Mouse (Mus musculus) adrenal gland, adult (tissue): ENCODE data around the gene Ncam1.

Experiments used
- DNase-seq, 2 experiments: peaks; one replicate each; pipeline ENCODE4 v3.0.0; 2022 to 2023; ENCODE audit warnings: low spot score in 1 of 2; ENCODE audit not compliant: inconsistent age in 2 of 2

Ncam1 gene

DNA sequence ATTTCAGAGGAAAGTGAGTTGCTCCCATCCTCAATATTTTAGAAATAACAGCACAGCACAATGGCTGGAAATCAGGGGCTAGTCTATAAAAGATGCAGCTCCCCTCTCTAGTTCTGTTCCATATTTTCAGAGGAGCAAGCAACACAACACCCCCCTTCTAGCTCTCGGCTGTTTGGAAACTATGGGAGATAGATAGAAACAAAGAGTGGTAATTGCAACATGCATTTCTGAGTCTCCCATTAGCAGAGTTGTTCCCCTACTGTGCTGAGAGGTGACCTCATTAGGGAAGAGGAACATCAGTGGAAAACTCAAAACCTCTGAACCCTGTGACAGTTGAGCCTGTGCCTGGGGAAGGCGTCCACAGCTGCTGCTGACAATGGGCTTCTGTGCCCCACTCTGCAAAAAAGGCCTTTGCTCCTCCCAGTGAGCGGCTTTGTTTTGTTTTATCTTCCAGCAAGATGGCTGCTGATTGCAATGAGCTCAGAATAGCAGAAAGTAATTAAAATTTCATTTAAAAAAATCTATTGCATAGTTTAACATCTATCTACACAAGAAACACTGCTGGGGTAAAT lies 174.7 kb downstream of the Ncam1 start:
- DNase-seq: no peak

DNA sequence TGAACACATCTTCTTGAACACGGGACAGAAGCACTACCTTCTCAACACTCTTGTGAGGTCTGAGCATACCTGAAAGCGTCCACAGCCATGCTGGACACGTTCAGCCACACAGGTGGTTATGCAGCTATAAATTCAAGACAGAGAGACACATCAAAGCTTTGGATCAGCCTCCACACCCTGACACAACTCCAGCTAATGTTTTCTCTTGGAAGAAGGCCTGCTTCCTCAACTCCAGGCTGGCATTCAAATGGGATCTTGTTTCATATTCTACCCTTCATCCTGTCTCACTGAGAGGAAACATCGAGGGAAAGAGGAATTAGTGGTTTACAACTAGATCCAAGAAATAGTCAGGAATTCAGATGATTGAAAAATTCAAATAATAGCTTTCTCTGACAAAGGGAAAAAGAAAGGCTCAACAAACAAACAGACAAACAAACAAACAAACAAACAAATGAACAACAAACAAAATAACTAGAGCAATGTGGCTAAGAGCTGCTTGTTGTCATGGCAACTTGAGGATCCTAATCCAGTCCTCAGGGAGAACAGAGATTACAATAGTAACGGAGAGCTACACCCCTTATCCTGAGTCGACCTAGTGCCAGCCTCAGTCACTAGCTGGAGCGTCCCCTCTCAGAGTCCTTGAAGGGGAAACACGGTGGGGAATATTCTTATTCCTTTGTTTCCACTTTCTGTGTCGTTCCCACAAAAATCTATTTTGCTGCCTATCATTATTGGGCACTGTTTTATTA lies 175.6 kb downstream of the Ncam1 start:
- no peak for DNase-seq

DNA sequence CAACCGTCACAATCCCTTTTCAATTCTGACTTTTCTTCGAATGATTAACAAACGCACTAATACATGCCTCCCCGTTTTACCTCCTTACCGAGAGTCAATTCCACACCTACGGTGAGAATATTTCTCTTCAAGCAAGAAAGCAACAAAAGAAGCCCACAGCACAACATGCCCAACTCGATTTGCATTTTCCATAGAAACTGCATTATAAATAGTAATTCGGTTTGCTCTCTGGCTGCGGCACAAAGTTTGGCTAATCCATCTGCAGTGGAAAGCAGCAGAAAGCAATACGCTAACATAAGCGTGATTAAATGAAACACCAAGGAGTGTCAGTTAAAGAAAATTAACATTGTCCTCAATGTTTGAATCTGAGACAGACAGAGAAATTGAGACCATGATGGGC lies 177.0 kb downstream of the Ncam1 start:
- no peak for DNase-seq

DNA sequence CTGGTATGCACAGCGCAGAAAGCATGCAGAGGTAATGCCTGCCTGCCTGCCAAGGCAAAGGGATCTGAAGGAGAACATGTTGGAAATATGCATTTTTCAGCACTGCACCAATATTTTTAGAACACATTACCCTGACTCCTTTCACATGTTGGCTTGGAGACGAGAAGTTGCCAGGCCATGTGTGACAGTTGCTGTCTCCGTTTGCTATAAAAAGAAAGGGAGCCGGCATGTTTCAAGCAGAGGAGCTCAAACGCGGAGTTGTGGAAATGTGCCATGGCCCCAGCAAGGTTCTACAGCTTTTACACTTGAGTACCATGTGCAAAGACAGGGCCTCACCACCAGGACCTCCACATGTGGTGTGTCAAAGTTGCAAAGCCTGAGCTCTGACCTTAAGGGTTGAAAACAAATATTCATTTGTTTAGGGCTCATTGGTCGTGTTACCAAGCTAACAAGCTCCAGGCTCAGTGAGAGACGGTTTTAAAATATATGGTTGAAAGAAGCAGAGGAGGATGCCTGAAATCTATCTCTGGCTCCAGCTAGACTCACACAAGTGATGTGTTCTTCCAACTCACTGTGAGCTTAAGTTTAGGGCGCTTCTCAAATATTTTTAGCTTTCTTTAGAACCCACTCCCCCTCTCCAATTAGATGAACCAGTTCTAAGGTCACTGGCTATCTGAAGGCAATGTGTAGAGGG lies 179.9 kb downstream of the Ncam1 start:
- no peak for DNase-seq

DNA sequence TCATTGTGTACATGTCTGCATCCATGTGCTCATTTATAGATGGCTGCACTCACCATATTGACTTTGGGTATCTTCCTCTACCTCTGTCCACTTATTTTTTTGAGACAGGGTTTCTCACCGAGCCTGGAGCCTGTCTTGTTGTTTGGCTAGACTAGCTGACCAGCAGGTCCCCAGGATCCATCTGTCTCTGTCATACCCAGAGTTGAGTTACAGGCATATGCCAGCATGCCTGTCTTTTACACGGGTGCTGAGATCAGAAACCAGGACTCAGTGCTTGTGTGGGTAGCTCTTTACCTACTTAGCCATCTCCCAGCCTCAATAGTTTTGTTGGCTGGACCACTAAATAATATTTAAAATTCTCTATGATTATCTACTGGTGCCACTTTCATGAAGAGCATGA lies 180.5 kb downstream of the Ncam1 start:
- no peak for DNase-seq

DNA sequence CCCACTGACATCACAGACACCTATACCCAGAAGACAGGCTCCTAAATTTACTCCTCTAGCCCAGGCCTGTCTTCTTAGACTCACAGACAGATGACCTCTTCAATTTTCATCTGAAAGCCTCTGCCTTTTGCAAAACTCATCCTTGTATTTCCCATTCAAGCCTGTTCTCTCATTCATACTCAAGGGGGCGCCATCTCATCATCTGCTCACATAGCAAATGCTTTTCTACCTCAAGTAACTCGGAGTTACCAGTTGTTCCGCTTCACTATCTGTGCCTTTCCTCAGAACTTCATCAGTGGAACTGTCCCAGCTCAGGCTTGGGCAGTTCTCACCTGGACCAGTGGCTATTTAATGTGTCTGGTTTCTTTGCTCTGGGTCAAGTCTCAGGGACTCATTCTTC lies 181.5 kb downstream of the Ncam1 start:
- DNase-seq: peak; percentile 42 to 85

DNA sequence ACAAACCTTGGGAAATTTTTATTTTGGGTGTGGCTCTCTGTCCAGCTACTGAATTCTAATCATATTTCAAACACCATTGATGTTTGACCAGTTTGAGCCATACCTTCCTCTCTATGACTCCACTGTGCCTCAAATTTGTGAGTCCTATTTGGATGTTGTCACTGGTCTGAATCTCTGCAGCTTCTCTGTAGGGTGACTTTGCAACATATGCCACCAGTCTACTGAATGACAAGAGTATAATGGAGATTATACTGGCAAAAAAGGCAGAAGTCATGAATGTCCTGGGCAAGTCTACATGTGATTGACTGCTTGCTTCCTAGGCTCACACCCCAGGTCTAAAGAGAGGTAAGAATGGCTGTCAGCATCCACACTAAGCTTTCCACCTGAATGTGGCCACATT lies 186.3 kb downstream of the Ncam1 start:
- DNase-seq: no peak

DNA sequence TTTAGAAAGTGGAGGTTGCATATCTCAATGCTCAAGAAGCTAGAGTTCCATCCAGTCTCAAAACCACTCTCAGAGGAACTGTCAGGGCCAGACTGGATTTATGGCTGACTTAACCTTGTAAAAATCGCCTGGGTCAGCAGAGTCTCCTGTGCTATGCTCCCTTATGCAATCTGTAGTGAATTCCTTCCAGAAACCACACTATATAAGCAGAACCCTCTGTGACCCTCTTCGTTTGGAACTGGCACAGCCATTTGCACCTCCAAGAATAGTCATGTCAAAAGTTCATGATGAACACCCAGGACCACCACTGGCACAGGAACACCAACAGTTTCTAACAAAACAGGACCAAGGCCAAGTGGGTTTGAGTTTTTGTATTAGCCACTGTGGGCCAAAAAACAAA lies 190.5 kb downstream of the Ncam1 start:
- peak in 1 of 2 experiments; percentile 9 for DNase-seq

DNA sequence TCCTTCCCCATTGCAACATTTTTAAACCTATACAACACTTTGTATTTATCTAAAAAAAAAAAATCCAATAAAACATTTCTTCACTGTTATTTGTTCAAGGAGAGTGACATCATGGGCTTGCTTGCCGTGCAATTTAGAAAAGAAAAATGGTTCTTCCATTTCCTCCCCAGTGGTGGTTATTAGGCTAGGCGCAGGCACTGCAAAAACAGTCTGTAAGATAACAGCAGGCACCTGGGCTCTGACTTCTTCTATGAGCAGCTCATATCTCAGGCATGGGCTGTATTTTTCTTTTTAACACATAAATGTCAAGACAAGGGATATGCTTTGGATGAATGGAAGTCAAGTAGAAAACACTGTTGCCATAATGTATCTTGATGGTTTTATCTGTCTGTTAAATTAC lies 192.0 kb downstream of the Ncam1 start:
- no peak for DNase-seq

DNA sequence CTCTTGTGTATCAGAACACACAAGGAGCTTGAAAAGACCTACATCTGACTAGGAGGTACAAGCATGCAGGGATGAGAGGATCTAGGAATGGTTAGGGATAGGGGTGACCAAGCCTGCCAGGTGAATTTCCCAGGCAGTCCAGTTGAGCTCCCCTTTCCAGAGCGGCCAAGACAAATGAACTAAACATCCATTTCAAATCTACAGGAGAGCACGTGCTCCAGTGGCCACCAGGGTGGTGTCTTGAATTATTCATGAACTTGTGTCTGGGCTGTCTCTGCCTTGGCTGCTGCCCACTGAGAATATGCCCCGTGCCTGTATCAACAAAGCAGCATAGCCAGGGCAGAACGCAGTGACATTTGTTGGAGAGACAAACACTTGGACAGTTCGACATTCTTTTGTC lies 192.4 kb downstream of the Ncam1 start:
- no peak for DNase-seq

DNA sequence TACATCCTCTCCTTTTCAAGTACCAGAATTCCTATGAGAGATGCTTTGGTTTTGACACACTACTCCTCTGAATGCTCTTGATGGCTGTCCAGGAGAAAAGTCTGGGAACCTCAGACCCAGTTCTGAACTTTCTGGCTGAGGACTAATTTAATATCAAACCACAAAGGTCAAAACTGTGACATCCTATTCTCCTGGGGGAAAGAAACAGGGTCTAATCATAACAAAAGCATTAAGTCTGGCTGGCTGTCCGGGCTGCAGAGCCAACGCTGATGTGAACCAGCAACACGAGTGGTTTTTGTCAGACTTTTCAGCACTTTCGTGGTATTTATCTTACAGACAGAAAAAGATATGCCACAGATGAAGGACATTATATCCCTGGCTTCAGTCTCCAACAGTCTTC lies 192.9 kb downstream of the Ncam1 start:
- DNase-seq: peak in 1 of 2 experiments; percentile 29

DNA sequence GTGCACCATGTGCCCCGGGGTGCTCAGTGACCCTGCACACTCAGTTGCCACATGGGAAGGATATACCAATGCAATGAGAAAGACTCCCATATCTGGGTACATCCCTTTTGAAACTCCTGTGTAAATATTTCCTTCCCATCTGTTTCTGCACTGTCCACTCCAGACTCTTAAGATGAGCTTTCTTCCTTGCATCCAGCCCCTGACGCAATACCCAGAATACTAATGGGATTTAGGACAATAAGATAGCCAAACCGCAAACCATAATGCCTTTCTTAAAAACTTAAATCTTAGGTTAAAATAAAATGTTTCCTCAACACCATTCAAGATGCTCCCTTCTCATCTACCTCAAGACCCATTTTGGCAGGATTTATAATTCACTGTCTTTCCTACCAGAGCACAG lies 193.4 kb downstream of the Ncam1 start:
- DNase-seq: no peak

DNA sequence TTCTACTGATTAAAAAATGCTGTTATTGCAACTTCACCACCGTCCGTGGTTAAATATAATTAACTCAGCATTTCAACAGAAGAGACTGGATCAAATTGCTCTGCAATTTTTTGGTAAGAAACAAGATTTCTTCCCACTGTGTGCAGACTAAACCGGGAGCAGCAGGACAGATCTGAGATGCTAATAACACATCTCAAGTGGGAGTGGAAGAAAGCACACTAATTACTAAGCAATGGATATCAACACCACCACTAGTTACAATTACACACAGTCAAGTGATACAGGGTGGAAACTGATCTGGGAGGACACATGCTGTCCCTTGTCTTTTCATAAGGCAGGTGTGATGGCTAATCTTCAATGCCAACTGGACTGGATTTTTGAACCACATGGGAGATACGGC lies 197.5 kb downstream of the Ncam1 start:
- DNase-seq: no peak

DNA sequence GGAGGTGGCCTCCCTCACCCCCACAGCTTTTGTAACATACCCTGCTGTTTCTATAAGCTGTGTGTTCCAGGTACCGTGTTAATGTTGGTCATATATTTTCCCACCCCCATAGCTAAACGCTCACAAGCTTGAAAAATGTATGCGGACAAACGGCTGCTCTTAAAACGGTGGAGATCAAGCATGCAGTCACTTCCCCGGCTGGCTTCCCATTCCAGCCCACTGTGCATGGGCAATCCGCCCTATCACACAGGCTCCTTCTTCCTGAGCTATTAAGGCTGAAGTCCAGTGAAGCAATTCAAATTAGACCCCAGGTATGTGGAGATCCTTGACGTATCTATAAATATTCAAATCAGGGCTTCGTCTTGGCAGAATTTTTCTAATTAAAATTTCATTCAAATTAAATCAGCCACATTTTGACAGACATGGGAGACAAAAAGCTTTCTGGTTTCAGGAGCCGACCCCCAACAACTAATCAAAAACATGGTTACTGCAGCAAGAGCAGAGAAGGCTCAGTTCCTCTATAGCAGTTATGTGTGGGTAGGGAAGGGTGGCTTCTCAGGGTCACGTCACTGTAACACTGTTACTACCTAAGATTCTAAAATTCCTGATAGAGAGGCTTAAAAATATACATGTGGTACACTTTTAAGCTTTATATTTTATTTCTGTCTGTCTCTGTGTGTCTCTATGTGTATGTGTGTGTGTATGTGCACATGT lies 202.9 kb downstream of the Ncam1 start:
- no peak for DNase-seq

DNA sequence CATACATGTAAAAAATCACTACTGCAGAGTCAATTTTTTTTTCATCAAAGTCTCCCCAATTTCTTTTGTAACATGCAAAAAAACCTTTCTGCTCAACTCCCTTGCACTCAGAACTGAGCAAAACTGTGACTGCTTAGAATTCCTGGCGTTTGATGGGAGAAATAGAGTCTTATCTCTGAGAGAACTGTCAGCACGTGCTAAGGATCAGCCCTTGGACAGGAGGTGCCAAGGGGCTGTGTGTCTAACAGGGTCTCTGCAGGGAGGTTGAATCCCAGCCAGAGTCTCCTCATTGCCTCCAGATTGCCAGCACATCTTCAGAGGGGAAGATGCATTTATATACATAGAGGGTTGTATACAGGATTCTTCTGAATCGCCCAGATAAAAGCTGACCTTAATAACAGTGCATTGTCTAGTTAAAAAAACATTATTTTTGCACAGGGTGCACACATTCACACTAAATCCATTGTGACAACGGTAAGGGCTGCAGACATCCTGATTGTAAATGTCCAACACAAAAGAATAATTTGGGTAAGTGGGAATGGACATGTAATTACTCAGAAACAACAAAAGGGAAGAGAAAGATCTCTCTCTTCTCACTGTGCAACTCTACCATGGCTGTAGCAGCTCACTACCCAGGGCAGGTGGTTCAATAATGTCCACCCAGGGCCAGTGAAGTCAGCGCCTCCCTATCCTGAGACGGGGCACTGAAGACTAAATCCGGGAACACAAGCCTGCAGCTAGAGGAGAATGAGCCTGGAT lies 203.7 kb downstream of the Ncam1 start:
- no peak for DNase-seq

DNA sequence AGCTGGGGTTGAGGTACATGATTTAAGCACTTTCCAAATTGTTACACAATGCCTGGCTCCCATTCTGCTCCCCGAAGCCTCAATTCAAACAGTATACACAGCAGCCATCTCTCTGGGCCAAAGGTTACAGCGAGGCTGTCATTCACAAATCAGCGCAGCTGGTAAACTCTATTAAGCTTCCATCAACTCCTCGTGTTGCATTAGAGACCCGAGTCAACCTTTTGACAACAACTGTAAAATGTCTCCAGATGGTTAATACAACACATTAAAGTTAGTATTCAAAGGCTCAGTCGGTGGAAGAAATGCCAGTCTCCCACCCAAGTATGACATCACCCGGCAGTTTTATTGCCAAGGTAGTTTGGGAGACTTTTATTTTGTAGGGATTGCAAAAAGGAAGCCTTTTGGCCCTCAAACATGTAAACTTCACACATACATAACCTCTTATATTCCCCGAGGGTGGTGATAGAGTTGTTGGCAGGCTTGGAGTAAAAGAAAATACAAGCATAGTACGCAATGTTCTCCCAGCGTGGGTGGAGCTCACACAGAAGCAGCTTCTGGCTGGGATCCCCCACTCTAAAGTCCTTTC lies 204.7 kb downstream of the Ncam1 start:
- DNase-seq: no peak

DNA sequence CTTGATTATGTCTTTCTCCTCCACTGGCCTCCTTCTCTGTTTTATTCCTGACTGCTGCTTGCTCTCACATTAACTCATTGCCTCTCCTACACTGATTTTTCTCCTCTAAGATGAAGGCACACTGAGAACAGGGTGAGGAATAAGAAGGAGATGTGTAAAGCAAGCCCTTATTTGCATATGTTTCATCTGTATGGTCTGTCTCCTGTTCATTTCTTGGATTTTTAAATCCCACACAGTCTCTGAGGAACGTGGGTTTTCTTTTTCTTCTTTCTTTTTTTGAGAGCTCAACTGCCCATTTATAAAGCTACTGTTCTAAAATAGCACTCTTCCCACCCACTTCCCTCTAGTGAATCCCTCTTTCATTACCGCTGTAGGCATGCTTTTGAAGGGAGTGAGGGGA lies 206.7 kb downstream of the Ncam1 start:
- no peak for DNase-seq

DNA sequence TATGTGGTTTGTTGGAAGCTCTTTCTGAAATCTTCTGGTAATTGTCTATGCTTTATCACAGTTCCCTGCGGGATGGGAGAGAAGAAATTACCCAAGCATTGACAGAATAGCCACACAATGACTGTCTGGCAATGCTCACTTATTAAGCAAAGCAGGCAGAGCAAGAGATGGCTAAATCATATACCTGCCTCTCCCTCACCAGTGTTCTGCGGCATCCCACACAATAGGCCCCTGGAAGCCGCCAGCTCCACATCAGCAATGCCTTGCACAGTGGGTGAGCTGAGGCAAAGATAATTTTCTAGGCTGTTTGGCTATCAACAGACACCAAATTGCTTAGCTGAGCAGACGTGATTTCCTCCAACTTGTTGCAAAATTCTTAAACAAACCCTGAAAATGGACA lies 208.5 kb downstream of the Ncam1 start:
- no peak for DNase-seq

DNA sequence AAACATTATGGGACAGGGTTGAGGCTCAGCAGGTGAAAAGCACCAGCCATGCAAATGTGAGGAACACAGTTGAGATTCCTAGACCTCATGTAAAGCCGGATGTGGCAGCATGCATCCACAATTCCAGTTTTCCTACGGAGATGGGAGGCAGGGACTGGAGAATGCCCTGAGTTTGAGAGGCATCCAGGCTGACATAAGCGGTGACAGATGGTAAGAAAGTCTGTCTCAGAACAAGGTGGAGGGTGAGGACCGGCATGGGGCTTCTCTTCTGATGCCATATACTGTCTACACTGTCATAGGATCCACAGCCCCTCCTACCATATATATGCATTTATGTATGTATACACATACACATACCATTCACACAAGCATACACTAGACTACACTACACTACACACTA lies 221.6 kb downstream of the Ncam1 start:
- DNase-seq: no peak

DNA sequence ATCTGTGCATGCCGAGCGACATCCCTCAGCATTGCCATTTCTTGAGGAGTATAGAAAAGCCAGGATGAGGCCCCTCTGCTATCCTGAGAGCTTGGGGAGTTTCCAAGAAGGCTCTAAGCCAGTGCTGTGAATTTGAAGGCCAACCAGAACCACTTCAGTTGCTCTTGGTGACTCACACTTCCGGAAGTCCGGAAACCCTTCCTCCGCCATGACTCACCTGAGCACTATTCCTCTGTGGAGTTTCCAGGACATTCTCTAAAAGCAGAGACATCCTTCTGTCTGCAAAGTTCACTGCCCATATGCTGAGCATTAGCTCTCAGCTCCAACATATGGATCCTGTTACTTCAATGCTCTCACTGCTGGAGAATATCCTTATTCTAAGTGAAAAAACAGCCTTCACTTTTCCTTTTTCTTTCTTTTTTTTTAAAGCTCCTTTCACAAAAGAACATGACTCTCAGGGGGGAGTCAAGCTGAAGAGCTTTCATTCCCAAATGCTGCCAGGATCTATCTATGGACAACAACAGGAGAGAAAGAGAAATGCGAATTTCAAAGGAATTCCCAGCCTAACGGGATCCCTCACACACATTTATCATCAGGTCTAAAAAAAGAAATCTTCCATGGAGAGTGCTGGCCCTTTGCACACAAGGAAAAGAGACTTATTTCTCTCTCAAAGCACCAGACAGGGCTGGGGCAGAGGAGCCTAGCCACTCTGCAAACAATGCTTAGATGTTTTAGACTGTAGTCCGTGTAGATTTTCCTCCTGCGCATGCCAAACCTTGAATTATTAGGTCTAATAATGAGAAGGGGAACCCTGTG lies 226.8 kb downstream of the Ncam1 start:
- DNase-seq: peak; percentile 56 to 71
